ENCODE assay signal across 11 mouse cellular contexts in genomic region chr1:156614710-156615109, GRCm38 (mm10). TPM values are rescaled to one million over a fixed set of nuclear protein-coding genes. Genes with fewer than 3 reads are reported as not detected.
DNase-seq lines count a peak whose midpoint lies in the region; ATAC-seq and TF ChIP-seq lines count a peak whose summit lies in the region.
"Had no signal": no experiment of that assay in that cellular context is flagged by ENCODE, and none has a peak within 500 bp of the region (broad histone marks: within the 10 kb centered on the region; RNA-seq: fewer than 3 reads in every experiment).

No protein-coding gene starts in this region.

- peaks cover 30% of the 10 kb centered on the region for H3K4me1 ChIP-seq in heart, embryonic 16.5 days (ENCODE audit: control insufficient read depth, insufficient read depth, low read length)
- no peaks in the 10 kb centered on the region; the same call in 1 of the 2 replicates for H3K4me1 ChIP-seq in lung, postnatal 0 days (ENCODE audit: insufficient read depth, low read depth, low read length)

- H3K4me2 ChIP-seq in heart, embryonic 16.5 days (ENCODE audit: low read depth, low read length), result no peak overlapping the region
- H3K4me2 ChIP-seq in lung, postnatal 0 days (replicated peaks; ENCODE audit: low read depth, low read length), result no peak overlapping the region

- H3K36me3 ChIP-seq in heart, embryonic 16.5 days (ENCODE audit: control insufficient read depth, insufficient read depth), result no peaks in the 10 kb centered on the region
- H3K36me3 ChIP-seq in lung, postnatal 0 days (ENCODE audit: insufficient read depth, low read length), result no peaks in the 10 kb centered on the region
- H3K36me3 ChIP-seq: embryonic facial prominence, embryonic 12.5 days; hindbrain, embryonic 15.5 days; neural tube, embryonic 15.5 days had no signal

- no peaks in the 10 kb centered on the region for H3K27me3 ChIP-seq in heart, embryonic 16.5 days (ENCODE audit: control insufficient read depth, insufficient read depth, low read length)
- no peaks in the 10 kb centered on the region for H3K27me3 ChIP-seq in lung, postnatal 0 days (replicated peaks; ENCODE audit: insufficient read depth, low read length)
- H3K27me3 ChIP-seq in Patski, result no peaks in the 10 kb centered on the region
- H3K27me3 ChIP-seq: embryonic facial prominence, embryonic 12.5 days; hindbrain, embryonic 15.5 days; neural tube, embryonic 15.5 days had no signal

- peak overlapping the region; percentile 86 for H3K27ac ChIP-seq in heart, embryonic 16.5 days (ENCODE audit: low read length)
- H3K27ac ChIP-seq in lung, postnatal 0 days (ENCODE audit: low read length), result no peak overlapping the region

- H3K4me3 ChIP-seq in heart, embryonic 16.5 days (ENCODE audit: low read length), result no peak overlapping the region
- no peak overlapping the region for H3K4me3 ChIP-seq in lung, postnatal 0 days (ENCODE audit: low read depth, low read length)
- H3K4me3 ChIP-seq: embryonic facial prominence, embryonic 12.5 days; hindbrain, embryonic 15.5 days; neural tube, embryonic 15.5 days had no signal

- CTCF ChIA-PET in Patski (lab: Charles Lee), result interaction anchor here (0.8 to 1.3 kb wide), 2 partner anchors 17 to 30 kb away, joined by 3 read pairs; no protein-coding TSS in a partner anchor

- TF ChIP-seq EP300 in lung, postnatal 0 days (IDR thresholded peaks at IDR 0.05), result no peak

- no peaks in the 10 kb centered on the region for H3K9me3 ChIP-seq in heart, embryonic 16.5 days (replicated peaks; ENCODE audit: control insufficient read depth, low read length)
- no peaks in the 10 kb centered on the region for H3K9me3 ChIP-seq in lung, postnatal 0 days (ENCODE audit: low read length)
- H3K9me3 ChIP-seq: embryonic facial prominence, embryonic 12.5 days; hindbrain, embryonic 15.5 days; neural tube, embryonic 15.5 days had no signal

- DNase-seq in heart, postnatal 25 days (ENCODE audit: low spot score), result no peak
- no peak for DNase-seq in lung, postnatal 0 days (ENCODE audit: low spot score)
- no peak for DNase-seq in lung, adult 18-20 months
- DNase-seq in Patski (ENCODE audit: low read depth, low spot score), result no peak
- peak; percentile 25 for DNase-seq in retina, embryonic 14.5 days (ENCODE audit: low spot score)
- DNase-seq in spleen, adult 12 weeks (ENCODE audit: low spot score), result no peak

- no peak overlapping the region for H3K9ac ChIP-seq in heart, embryonic 16.5 days (ENCODE audit: low read length)
- H3K9ac ChIP-seq in lung, postnatal 0 days (replicated peaks; ENCODE audit: low read depth), result no peak overlapping the region
- H3K9ac ChIP-seq: embryonic facial prominence, embryonic 12.5 days; hindbrain, embryonic 15.5 days; neural tube, embryonic 15.5 days had no signal

- peak; percentile 55 for TF ChIP-seq CTCF in lung, postnatal 0 days (IDR thresholded peaks at IDR 0.05)
- TF ChIP-seq CTCF in Patski (IDR thresholded peaks at IDR 0.05), result peak; percentile 66

- ATAC-seq in heart, embryonic 16.5 days (replicated peaks; ENCODE audit: extremely low read depth, insufficient read depth, low FRiP score), result no peak
- no peak for ATAC-seq in lung, postnatal 0 days
- no peak for ATAC-seq in Patski
- ATAC-seq in erythroblast, adult 5-6 weeks (replicated peaks; ENCODE audit: low FRiP score, poor library complexity, severe bottlenecking), result no peak

- POLR2A ChIA-PET in Patski (lab: Charles Lee), result no interaction called here

- WGBS in heart, embryonic 16.5 days, result 79% methylated on average over 1 of the region's 1 CpGs
- 87% methylated on average over 1 of the region's 1 CpGs for WGBS in lung, postnatal 0 days

- in situ Hi-C loops in Patski (cut with MboI; ENCODE audit: low pct_unique_long_range_greater_than_20kb), result no loop called here

- intact Hi-C loops in heart, postnatal 25 days (cut with DNase I), result loop anchor here (5.0 kb wide), 1 partner anchor 52 kb away; no protein-coding TSS in a partner anchor

RNA-seq across cellular contexts. Expression of gene Abl2, which starts 56.1 kb away (rescaled TPM):
- polyA plus RNA-seq in heart, embryonic 16.5 days (2015; fragmentation: Nextera tagmentation; extraction: Ambion mirVana), result 2.7 TPM in 2 replicates
- total RNA-seq in heart, postnatal 25 days (2021), result 10 to 100 TPM; 19.7 to 23.5 TPM
- polyA plus RNA-seq in lung, postnatal 0 days (2015; fragmentation: Nextera tagmentation; extraction: Ambion mirVana), result 2.3 and 3.0 TPM in 2 replicates
- polyA plus RNA-seq in Patski (2021), result 21.7 TPM
- total RNA-seq in erythroblast, adult 5-6 weeks (2015; ENCODE audit: low replicate concordance), result 1.3 and 8.6 TPM in 2 replicates
- total RNA-seq in erythroblast, adult 5-6 weeks (2017; ENCODE audit: low replicate concordance), result 1.5 and 5.4 TPM in 2 replicates

RNA-seq across cellular contexts. Expression of gene Tor3a, which starts 59.4 kb away (rescaled TPM):
- 8.5 and 9.0 TPM in 2 replicates for polyA plus RNA-seq in heart, embryonic 16.5 days (2015; fragmentation: Nextera tagmentation; extraction: Ambion mirVana)
- 10 to 100 TPM in 1 of 2 experiments, 1 to 10 TPM in 1; 9.2 to 10.6 TPM for total RNA-seq in heart, postnatal 25 days (2021)
- polyA plus RNA-seq in lung, postnatal 0 days (2015; fragmentation: Nextera tagmentation; extraction: Ambion mirVana), result 36.1 and 37.8 TPM in 2 replicates
- 29.5 TPM for polyA plus RNA-seq in Patski (2021)
- total RNA-seq in erythroblast, adult 5-6 weeks (2015; ENCODE audit: low replicate concordance), result 4.4 and 4.8 TPM in 2 replicates
- 4.9 and 8.3 TPM in 2 replicates for total RNA-seq in erythroblast, adult 5-6 weeks (2017; ENCODE audit: low replicate concordance)
